Mouse (Mus musculus) limb, embryonic 15.5 days (tissue): ENCODE measurements at regions not wholly inside any gene's neighbourhood (a gene's known extent, or its start where the extent isn't known, plus 50 kb on each side); places are given as distances from the start of the nearest gene placed in this dataset.
"Not testable (repeated sequence)": the region's sequence is repeated elsewhere in the genome, so short reads cannot be mapped to it uniquely, and the experiment has no call there.

Source experiments
- ATAC-seq: fragments of 200-750 bp; cut with Nextera tagmentation; 2 replicates; pipeline ENCODE4 v1.8.0; 2017; ENCODE audit warnings: low read depth, moderate TSS enrichment; ENCODE audit not compliant: insufficient number of reproducible peaks, low FRiP score, low TSS enrichment
- H3K27ac ChIP-seq: fragments of 300-500 bp; sonication (generic); 2 replicates; pipeline ENCODE4 v1.5.1; 2015; ENCODE audit warnings: moderate library complexity, mild to moderate bottlenecking, inconsistent platforms
- H3K27me3 ChIP-seq: fragments of 300-500 bp; sonication (generic); 2 replicates; pipeline ENCODE4 v1.6.1; 2015; ENCODE audit warnings: inconsistent platforms
- H3K36me3 ChIP-seq: fragments of 300-500 bp; sonication (generic); 2 replicates; pipeline ENCODE4 v1.6.1; 2015; ENCODE audit warnings: inconsistent platforms
- H3K4me1 ChIP-seq: fragments of 300-500 bp; sonication (generic); 2 replicates; pipeline ENCODE4 v1.6.1; 2015; ENCODE audit warnings: inconsistent platforms
- H3K4me2 ChIP-seq: fragments of 300-500 bp; sonication (generic); 2 replicates; pipeline ENCODE4 v1.6.1; 2015; ENCODE audit warnings: mild to moderate bottlenecking, inconsistent platforms
- H3K4me3 ChIP-seq: fragments of 300-500 bp; sonication (generic); 2 replicates; pipeline ENCODE4 v1.5.1; 2015; ENCODE audit warnings: mild to moderate bottlenecking, inconsistent platforms
- H3K9ac ChIP-seq: fragments of 300-500 bp; sonication (generic); 2 replicates; pipeline ENCODE4 v1.6.1; 2015; ENCODE audit warnings: inconsistent platforms
- H3K9me3 ChIP-seq: fragments of 300-500 bp; sonication (generic); 2 replicates; pipeline ENCODE4 v1.6.1; 2016; ENCODE audit warnings: inconsistent platforms
- WGBS: fragments of 180-500 bp; shearing (Covaris S2); methylation state at CpG from one replicate; pipeline ENCODE4 v1.1.7; 2015; 5-methylcytosine and 5-hydroxymethylcytosine counted together

GRCm38 (mm10) chr6:73576708-73577107 is 107.2 kb upstream of the 4931417E11Rik start:
- Histone ChIP-seq H3K9ac (no peak overlapping the region), H3K4me3 (no peak overlapping the region), H3K4me1 (no peaks in the 10 kb centered on the region), H3K27me3 (no peaks in the 10 kb centered on the region), H3K36me3 (no peaks in the 10 kb centered on the region), H3K9me3 (no peaks in the 10 kb centered on the region), H3K4me2 (no peak overlapping the region), H3K27ac (no peak overlapping the region)
- no peak for ATAC-seq
- 67% methylated on average over 2 of the region's 2 CpGs for WGBS

- ATAC-seq = no peak
These were observed 90.5 kb upstream of the 4931417E11Rik start for GRCm38 (mm10) chr6:73560000-73560399.

GRCm38 (mm10) chr6:73530559-73530958 is 61.1 kb upstream of the 4931417E11Rik start:
- 95% methylated on average over 1 of the region's 1 CpGs for WGBS
- ATAC-seq = no peak
- no peak overlapping the region for H3K27ac ChIP-seq
- no peaks in the 10 kb centered on the region for H3K9me3 ChIP-seq
- H3K4me1 ChIP-seq = no peaks in the 10 kb centered on the region
- H3K4me3 ChIP-seq = no peak overlapping the region
- no peaks in the 10 kb centered on the region for H3K27me3 ChIP-seq
- no peak overlapping the region for H3K9ac ChIP-seq
- H3K36me3 ChIP-seq = no peaks in the 10 kb centered on the region
- H3K4me2 ChIP-seq = no peak overlapping the region

More at GRCm38 (mm10) chr6:73560000-73560399, 90.5 kb upstream of the 4931417E11Rik start:
- no peak overlapping the region for H3K4me3 ChIP-seq
- no peaks in the 10 kb centered on the region for H3K9me3 ChIP-seq
- 84% methylated on average over 2 of the region's 2 CpGs for WGBS
- no peaks in the 10 kb centered on the region for H3K27me3 ChIP-seq
- H3K27ac ChIP-seq = no peak overlapping the region
- no peaks in the 10 kb centered on the region for H3K4me1 ChIP-seq
- H3K36me3 ChIP-seq = no peaks in the 10 kb centered on the region
- H3K9ac ChIP-seq = no peak overlapping the region
- H3K4me2 ChIP-seq = no peak overlapping the region

GRCm38 (mm10) chr6:73530098-73530497 is 60.6 kb upstream of the 4931417E11Rik start:
- H3K27me3 ChIP-seq = no peaks in the 10 kb centered on the region
- no peak for ATAC-seq
- H3K4me1 ChIP-seq = no peaks in the 10 kb centered on the region
- no peaks in the 10 kb centered on the region for H3K36me3 ChIP-seq
- no peak overlapping the region for H3K9ac ChIP-seq
- H3K4me2 ChIP-seq = no peak overlapping the region
- H3K27ac ChIP-seq = no peak overlapping the region
- H3K4me3 ChIP-seq = no peak overlapping the region
- WGBS = 82% methylated on average over 1 of the region's 1 CpGs
- no peaks in the 10 kb centered on the region for H3K9me3 ChIP-seq

DNA sequence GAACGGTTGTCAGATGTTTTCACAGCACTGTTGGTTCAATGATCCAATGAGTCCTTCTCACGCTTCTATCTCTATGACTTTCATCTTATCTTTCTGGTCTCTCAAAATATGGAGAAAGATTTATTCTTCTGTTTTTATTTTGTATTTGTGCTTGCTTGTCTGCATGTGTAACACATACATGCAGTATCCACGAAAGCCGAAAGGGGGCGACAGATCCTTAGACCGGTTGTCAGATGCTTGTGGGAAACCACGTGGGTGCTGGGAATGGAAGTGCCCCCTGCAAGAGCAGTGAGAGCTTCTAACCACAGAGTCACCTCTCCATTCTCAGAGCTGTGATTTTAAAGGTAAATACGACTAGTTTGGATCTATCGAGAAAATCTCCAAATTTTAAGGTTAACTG is 54.2 kb upstream of the 4931417E11Rik start:
- Histone ChIP-seq H3K36me3 (no peaks in the 10 kb centered on the region), H3K9ac (no peak overlapping the region), H3K9me3 (no peaks in the 10 kb centered on the region), H3K4me2 (no peak overlapping the region), H3K4me1 (no peaks in the 10 kb centered on the region), H3K27ac (no peak overlapping the region), H3K27me3 (no peaks in the 10 kb centered on the region), H3K4me3 (no peak overlapping the region)
- ATAC-seq = no peak
- 65% methylated on average over 9 of the region's 9 CpGs for WGBS

GRCm38 (mm10) chr6:73519894-73520293 is 50.4 kb upstream of the 4931417E11Rik start:
- H3K4me1 ChIP-seq, H3K27me3 ChIP-seq, H3K4me3 ChIP-seq, H3K27ac ChIP-seq, ATAC-seq, H3K36me3 ChIP-seq, H3K9me3 ChIP-seq, H3K4me2 ChIP-seq, H3K9ac ChIP-seq: not testable (repeated sequence)
- 87% methylated on average over 4 of the region's 4 CpGs for WGBS
